Mouse (Mus musculus): Measurements from ENCODE around the gene Tbc1d22b.

GRCm38 (mm10) chr17:29569831-29570230 is 20.2 kb downstream of the Tbc1d22b start:
- TF ChIP-seq CTCF (conservative IDR thresholded peaks at IDR 0.05; ENCODE audit: low read length) (no peak), POU5F1 (IDR thresholded peaks at IDR 0.05; ENCODE audit: borderline replicate concordance, low read length) (no peak)

Measured in E14TG2a.4 (cell line).